Mouse (Mus musculus) layer of hippocampus, adult 8-10 months (tissue): ENCODE results near the gene Islr. TPM values are rescaled to one million over a fixed set of nuclear protein-coding genes. Genes with fewer than 3 reads are reported as not detected.
A peak's percentile ranks its signal among the peaks of the same experiment; 100 is the strongest.

ENCODE experiments used
- DNase-seq, 2 experiments: peaks; one replicate each; pipeline ENCODE4 v3.0.0; 2022; ENCODE audit warnings: low spot score in 2 of 2
- total RNA-seq, 4 experiments: library from RNA; stranded (reverse); gene quantifications; 2 replicates each; pipeline ENCODE4 v1.2.4; 2022

The Islr gene
- total RNA-seq, 4 experiments from 2014 or later: 12.8 to 17.1 (median 13.6) TPM

DNA sequence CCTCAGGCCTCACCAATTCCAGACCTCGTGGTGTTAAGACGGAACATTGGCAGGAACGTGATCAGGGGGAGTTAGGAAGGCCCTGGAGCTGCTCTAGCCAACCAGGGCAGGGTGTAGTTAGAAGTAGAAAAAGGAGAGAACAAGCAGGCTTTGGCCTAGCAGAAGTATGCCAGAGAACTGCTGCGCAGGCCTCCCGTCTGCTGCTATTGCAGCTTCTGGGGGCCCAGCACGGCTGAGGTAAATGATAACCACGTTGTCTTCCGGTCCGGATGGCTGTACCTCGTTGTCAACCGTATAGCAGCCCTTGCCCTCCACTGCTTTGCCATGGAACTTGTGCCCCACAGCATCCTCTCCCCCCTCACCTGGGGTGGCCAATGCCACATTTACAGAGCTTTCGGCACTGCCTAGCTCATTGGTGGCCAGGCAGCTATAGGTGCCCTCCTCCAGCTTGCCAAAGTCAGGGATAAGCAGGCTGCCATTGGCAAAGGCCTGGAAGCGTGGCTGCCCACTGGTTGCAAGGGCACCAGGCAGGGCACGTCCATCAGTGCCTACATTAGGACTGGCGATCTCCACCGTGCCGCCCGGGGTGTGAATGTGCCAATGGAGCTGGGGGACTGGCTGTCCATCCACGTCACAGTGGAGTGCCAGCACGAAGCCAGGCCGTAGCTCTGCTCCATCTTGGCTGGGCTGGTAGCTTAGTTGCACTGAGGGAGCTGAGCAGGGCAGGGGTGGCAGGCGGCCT, 47.1 kb downstream of the Islr start:
- DNase-seq: no peak

GRCm38 (mm10) chr9:58155366-58155765, 48.7 kb downstream of the Islr start:
- no peak for DNase-seq

GRCm38 (mm10) chr9:58153095-58153494, 51.0 kb downstream of the Islr start:
- DNase-seq: no peak

DNA sequence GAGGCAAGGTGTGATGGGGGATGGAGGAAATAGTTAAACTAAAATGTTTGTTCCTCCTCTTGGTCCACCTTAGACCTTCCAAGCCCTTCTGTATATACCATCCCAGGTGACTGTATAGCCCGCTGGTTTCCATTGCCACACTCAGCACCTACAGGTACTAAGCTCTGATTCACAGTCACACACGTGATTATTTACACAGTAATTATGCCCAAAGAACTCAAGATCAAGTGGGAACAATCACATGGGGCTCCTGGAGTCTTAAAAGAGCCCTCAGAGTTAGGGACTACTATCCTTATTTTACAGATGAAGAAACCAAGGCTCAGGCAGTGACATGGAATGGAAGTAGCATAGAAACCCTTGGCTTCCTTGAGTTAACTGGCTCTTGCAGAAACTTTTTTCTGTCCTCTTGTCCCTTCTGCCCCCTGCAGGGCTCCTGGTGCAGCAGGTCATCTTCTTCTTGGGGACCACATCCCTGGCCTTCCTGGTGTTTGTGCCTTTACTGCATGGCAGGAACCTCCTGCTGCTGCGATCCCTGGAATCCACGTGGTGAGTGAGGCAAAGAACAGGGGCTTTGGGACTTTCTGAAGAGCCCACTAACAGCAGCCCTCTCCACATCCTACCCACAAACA, 53.3 kb downstream of the Islr start:
- DNase-seq: no peak

GRCm38 (mm10) chr9:58148806-58149205, 55.3 kb downstream of the Islr start:
- no peak for DNase-seq

DNA sequence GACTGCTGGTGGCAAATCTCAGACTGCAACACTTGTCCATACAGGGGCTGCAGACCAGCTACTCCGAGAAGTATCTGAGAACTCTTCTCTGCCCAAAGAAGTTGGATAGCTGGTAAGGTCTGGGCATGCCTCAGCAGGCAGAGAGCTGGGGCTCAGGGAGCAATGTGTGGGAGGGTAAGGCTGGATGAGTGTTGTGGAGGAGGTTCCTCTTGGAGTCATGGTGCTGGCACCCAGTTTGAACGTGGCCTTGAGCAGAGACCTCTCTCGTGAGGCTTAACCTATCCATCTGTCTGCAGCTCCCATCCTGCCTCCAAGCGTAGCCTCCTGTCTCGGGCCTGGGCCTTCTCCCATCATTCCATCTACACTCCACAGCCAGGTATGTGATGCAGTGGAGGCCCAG, 58.7 kb downstream of the Islr start:
- no peak for DNase-seq

DNA sequence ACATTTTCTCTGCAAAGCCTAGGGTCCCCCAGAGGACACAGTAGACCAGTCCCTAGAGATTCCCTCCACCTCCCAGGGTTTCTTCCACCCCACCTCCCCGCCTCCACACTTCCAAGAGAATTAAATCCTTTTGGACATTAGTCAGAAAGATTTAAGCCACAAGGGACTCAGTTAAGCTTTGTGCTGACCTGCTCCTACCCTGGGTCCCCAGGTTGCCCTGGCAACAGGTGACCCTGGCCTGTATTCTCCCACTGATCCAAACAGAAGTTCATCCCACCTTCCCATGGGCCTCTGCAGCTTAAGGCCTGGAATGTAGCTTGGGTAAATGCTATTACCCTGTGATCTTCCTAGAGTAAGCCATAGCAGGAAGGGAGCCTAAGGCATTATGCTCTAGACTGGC, 59.4 kb downstream of the Islr start:
- DNase-seq: no peak

DNA sequence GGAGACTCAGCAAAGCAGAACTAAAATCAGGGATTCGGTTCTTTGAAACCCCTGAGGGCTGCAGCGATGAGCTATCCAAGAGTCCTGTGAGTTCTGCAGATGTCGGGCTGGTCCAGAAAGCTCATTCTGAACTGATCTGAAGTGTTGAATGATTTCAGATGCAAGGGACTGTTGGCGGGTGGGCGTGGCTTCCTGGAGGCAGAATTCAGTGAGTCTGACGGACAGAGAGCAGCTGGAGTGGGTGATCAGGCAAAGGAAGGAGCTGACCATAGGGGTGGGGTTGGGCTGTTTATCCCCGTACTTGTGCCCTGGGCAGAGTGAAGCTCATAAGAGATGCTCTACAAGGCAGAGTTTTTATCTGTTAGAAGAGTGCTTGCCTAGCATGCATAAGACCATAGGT, 60.7 kb downstream of the Islr start:
- no peak for DNase-seq

GRCm38 (mm10) chr9:58139947-58140346, 64.2 kb downstream of the Islr start:
- peak in 1 of 2 experiments; percentile 54 for DNase-seq

DNA sequence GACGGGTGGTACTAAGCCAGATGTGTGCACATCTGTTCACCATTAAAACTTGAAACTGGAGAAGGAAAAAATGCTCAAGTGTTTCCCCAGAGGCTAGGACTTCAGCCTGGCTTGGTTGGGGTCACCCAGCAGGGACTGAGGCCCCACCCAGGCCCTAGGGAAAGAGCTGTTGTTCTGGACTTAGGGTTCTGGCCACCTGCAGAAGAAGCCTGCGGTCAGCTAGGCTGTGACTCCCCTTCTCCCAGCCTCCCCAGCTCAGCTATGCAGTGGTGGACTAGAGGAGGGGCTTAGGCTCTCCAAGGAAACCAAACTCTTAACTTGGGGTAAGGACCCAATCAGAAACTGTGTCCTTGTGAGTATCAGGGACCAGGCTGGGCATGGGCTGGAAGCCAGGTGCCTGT, 68.2 kb downstream of the Islr start:
- no peak for DNase-seq

DNA sequence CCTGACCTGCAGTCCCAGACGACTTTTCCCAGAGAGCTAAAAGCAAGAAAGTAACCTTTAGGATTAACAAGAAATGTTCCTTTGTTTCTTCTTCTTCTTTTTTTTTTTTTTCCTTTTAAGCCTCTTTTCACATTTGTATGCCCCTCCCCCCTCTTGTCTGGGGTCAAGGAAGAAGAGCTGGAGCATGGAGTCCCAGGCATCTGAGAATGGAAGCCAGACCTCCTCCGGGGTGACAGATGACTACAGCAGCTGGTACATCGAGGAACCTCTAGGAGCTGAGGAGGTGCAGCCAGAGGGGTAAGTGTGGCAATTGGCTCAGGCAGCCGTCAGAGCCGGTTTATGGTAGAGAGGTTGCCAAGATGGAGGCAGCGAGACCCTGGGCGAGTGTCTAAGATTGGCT, 69.2 kb downstream of the Islr start:
- no peak for DNase-seq

GRCm38 (mm10) chr9:58133893-58134884, 69.9 kb downstream of the Islr start:
- DNase-seq: no peak

GRCm38 (mm10) chr9:58131735-58132134, 72.4 kb downstream of the Islr start:
- no peak for DNase-seq

DNA sequence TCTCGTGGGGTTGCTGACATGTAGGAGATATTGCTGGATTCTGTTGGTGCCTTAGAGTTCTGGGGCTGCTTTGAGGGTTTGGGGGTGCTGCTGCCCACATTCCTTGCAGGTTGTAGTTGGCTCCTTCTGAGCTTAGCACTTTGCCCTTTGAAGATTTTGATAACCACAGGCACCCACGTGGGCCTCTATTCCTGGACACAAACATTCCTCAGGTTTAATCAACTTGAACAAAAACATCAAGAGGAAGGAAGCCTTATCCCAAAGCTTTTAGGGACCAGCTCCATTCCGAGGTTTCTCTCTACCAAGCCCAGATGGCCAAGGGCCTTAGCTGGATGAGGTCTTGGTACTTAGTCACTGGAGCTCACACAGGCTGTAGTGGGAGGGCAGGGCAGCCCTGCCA, 73.2 kb downstream of the Islr start:
- DNase-seq: no peak

- no peak for DNase-seq
Observed at GRCm38 (mm10) chr9:58129508-58129907, 74.6 kb downstream of the Islr start.

GRCm38 (mm10) chr9:58128926-58129413, 75.1 kb downstream of the Islr start:
- no peak for DNase-seq

GRCm38 (mm10) chr9:58125811-58126210, 78.3 kb downstream of the Islr start:
- DNase-seq: no peak

DNA sequence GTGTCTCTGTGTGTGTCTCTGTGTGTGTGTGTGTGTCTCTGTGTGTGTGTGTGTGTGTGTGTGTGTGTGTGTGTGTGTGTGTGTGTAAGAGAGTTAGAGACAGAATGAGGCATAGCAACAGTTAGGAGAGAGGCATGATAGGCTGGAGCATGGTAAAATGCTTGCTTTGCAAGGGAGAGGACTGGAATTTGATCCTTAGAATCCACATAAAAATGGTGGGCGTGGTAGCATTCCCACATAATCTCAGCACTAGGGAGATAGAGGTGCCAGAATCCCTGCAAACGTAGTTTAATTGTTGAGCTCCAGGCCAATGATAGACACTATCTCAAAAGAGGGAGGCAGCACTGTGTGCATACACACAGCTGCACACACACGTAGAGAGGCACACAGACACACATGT, 79.0 kb downstream of the Islr start:
- no peak for DNase-seq

DNA sequence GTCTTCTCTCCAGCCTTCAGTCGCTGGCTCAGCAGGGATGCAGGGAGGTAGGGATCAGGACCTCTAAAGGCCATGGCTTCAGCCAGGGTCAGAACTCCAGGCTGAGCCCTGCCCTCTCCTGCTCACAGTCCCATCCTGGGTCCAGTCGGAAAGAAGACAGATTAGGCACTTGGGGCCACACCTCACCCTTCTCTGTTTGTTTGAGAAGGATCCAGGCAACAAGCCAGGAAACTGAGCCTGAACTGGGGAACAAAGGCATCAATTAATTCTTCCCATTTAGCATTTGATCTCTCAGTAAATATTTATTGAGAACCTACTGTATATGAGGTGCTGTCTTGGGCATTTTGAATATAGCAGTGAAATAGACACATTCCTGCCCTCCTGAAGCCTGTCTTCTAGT, 85.4 kb downstream of the Islr start, which contains the start of gene Ccdc33:
Ccdc33 (minus strand) TSS at position 153 of the 400 bp plus-strand sequence.
- DNase-seq: no peak

- no peak for DNase-seq
Observed at GRCm38 (mm10) chr9:58116024-58116651, 88.0 kb downstream of the Islr start.

- DNase-seq: no peak
Observed at GRCm38 (mm10) chr9:58115297-58115925, 88.7 kb downstream of the Islr start.
